Mouse (Mus musculus): ENCODE results near the gene Rcan2. TPM values are rescaled to one million over a fixed set of nuclear protein-coding genes. Genes with fewer than 3 reads are reported as not detected.

The Rcan2 gene
- total and polyA plus RNA-seq, 2 experiments from 2014 or later = 94.3 to 167 TPM

DNA sequence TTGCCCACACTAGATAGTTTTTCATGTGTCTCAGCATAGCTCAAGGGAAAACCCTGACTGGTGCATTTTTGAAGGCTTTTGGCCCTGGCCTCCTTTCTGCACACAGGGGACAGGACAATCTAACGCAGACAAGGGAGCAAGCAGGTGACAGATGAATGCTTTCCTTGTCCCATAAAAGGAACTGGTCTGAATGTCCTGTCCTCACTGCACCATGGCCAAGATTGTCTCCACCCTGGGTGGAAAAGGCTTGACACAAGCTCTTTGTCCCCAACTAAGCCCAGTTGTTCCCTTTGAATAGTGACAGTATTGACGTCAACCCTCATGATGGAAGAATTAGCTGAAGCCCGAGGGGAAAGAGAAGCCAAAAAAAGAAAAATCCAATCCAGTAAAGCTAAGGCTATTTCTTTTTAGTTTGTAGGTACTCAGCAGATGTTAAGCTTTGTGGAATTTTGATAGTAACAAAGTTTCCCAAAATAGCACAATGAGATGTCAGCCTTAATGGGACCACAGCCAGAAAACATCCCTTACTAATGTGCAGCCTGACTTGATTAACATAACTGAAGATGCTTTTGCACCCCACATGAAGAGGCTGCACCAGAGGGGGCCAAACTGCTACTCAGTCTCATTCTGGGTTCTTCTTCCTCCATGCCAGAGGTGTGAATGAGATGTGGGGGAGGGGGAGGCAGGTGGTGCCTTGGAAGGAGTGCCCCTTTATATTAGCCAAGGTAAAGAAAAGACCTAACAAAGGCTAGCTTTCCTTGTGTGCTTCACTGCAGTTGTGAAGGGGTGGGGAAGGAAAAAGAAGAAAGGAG lies 229.8 kb downstream of the Rcan2 start:
- 0 out of 2 replicates have a peak, but pooled peaks have one; percentile 18 for ATAC-seq (ENCODE audit: insufficient read depth, low read depth)
- Histone ChIP-seq H3K9me3 (replicated peaks; ENCODE audit: control insufficient read depth, low read length) (no peaks in the 10 kb centered on the region), H3K9ac (replicated peaks; ENCODE audit: low read depth, low read length) (no peak overlapping the region), H3K27ac (ENCODE audit: low read depth) (peak overlapping the region; percentile 78), H3K36me3 (replicated peaks; ENCODE audit: control insufficient read depth, insufficient read depth, low read length) (no peaks in the 10 kb centered on the region), H3K4me2 (ENCODE audit: low read depth, low read length) (no peak overlapping the region), H3K4me3 (ENCODE audit: low read depth, low read length) (no peak overlapping the region), H3K4me1 (ENCODE audit: control insufficient read depth, insufficient read depth) (peaks cover 26% of the 10 kb centered on the region), H3K27me3 (ENCODE audit: control insufficient read depth, insufficient read depth, low read length) (no peaks in the 10 kb centered on the region)
- peak; percentile 30 for DNase-seq (ENCODE audit: low spot score)
- TF ChIP-seq CTCF (IDR thresholded peaks at IDR 0.05; ENCODE audit: low read depth) (no peak), EP300 (IDR thresholded peaks at IDR 0.05; ENCODE audit: low read depth) (no peak)
- WGBS = 19% methylated on average over 3 of the region's 3 CpGs

- H3K4me2 ChIP-seq (ENCODE audit: low read depth, low read length) = no peak overlapping the region
- H3K9ac ChIP-seq (replicated peaks; ENCODE audit: low read depth, low read length) = no peak overlapping the region
- peaks cover 18% of the 10 kb centered on the region for H3K4me1 ChIP-seq (ENCODE audit: control insufficient read depth, insufficient read depth)
- no peak overlapping the region for H3K4me3 ChIP-seq (ENCODE audit: low read depth, low read length)
- H3K36me3 ChIP-seq (replicated peaks; ENCODE audit: control insufficient read depth, insufficient read depth, low read length) = 0 out of 2 replicates have a peak, but pooled peaks cover 4% of the 10 kb centered on the region
- ATAC-seq (ENCODE audit: insufficient read depth, low read depth) (no peak), DNase-seq (ENCODE audit: low spot score) (no peak)
- WGBS = 96% methylated on average over 1 of the region's 1 CpGs
- no peaks in the 10 kb centered on the region for H3K9me3 ChIP-seq (replicated peaks; ENCODE audit: control insufficient read depth, low read length)
- H3K27me3 ChIP-seq (ENCODE audit: control insufficient read depth, insufficient read depth, low read length) = no peaks in the 10 kb centered on the region
- no peak overlapping the region for H3K27ac ChIP-seq (ENCODE audit: low read depth)
- TF ChIP-seq EP300 (IDR thresholded peaks at IDR 0.05; ENCODE audit: low read depth) = no peak
- TF ChIP-seq CTCF (IDR thresholded peaks at IDR 0.05; ENCODE audit: low read depth) = no peak
These were observed 233.9 kb downstream of the Rcan2 start for GRCm38 (mm10) chr17:44035005-44035404.

DNA sequence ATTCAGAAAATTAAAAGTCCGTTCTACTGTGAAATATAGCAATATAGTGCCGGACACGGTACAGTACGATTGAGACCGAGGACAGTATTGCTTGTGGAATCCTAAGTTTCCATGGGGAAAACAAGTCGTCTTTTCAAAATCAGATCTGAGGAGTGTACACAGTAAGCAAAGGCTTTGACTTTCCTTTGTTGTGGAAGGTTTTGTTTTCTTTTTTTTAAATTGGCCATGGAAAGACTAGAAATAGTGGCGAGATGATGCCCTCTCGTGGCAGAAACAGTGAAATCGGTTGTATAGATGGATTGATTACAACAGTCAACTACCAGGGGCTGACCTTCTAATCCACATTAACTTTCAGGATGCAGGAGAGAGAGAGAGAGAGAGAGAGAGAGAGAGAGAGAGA lies 237.5 kb downstream of the Rcan2 start:
- Histone ChIP-seq H3K4me3 (ENCODE audit: low read depth, low read length) (no peak overlapping the region), H3K4me2 (ENCODE audit: low read depth, low read length) (no peak overlapping the region), H3K36me3 (replicated peaks; ENCODE audit: control insufficient read depth, insufficient read depth, low read length) (0 out of 2 replicates have a peak, but pooled peaks cover 4% of the 10 kb centered on the region), H3K4me1 (ENCODE audit: control insufficient read depth, insufficient read depth) (no peaks in the 10 kb centered on the region), H3K27ac (ENCODE audit: low read depth) (no peak overlapping the region), H3K9ac (replicated peaks; ENCODE audit: low read depth, low read length) (no peak overlapping the region), H3K27me3 (ENCODE audit: control insufficient read depth, insufficient read depth, low read length) (no peaks in the 10 kb centered on the region), H3K9me3 (replicated peaks; ENCODE audit: control insufficient read depth, low read length) (no peaks in the 10 kb centered on the region)
- 62% methylated on average over 9 of the region's 9 CpGs for WGBS
- peak; percentile 34 for DNase-seq (ENCODE audit: low spot score)
- TF ChIP-seq EP300 (IDR thresholded peaks at IDR 0.05; ENCODE audit: low read depth) = no peak
- peak; percentile 57 for TF ChIP-seq CTCF (IDR thresholded peaks at IDR 0.05; ENCODE audit: low read depth)
- ATAC-seq (ENCODE audit: insufficient read depth, low read depth) = no peak

GRCm38 (mm10) chr17:44040449-44040848 lies 239.3 kb downstream of the Rcan2 start:
- 90% methylated on average over 2 of the region's 2 CpGs for WGBS
- TF ChIP-seq CTCF (IDR thresholded peaks at IDR 0.05; ENCODE audit: low read depth) (no peak), EP300 (IDR thresholded peaks at IDR 0.05; ENCODE audit: low read depth) (no peak)
- Histone ChIP-seq H3K4me2 (ENCODE audit: low read depth, low read length) (no peak overlapping the region), H3K4me3 (ENCODE audit: low read depth, low read length) (no peak overlapping the region), H3K4me1 (ENCODE audit: control insufficient read depth, insufficient read depth) (no peaks in the 10 kb centered on the region), H3K27ac (ENCODE audit: low read depth) (no peak overlapping the region), H3K27me3 (ENCODE audit: control insufficient read depth, insufficient read depth, low read length) (no peaks in the 10 kb centered on the region), H3K9ac (replicated peaks; ENCODE audit: low read depth, low read length) (no peak overlapping the region), H3K9me3 (replicated peaks; ENCODE audit: control insufficient read depth, low read length) (no peaks in the 10 kb centered on the region), H3K36me3 (replicated peaks; ENCODE audit: control insufficient read depth, insufficient read depth, low read length) (0 out of 2 replicates have a peak, but pooled peaks cover 4% of the 10 kb centered on the region)
- DNase-seq (ENCODE audit: low spot score) = no peak
- ATAC-seq (ENCODE audit: insufficient read depth, low read depth) = no peak

- Histone ChIP-seq H3K4me1 (ENCODE audit: control insufficient read depth, insufficient read depth) (no peaks in the 10 kb centered on the region), H3K27me3 (ENCODE audit: control insufficient read depth, insufficient read depth, low read length) (no peaks in the 10 kb centered on the region), H3K36me3 (replicated peaks; ENCODE audit: control insufficient read depth, insufficient read depth, low read length) (no peaks in the 10 kb centered on the region), H3K4me3 (ENCODE audit: low read depth, low read length) (no peak overlapping the region), H3K27ac (ENCODE audit: low read depth) (no peak overlapping the region), H3K9ac (replicated peaks; ENCODE audit: low read depth, low read length) (no peak overlapping the region), H3K9me3 (replicated peaks; ENCODE audit: control insufficient read depth, low read length) (no peaks in the 10 kb centered on the region), H3K4me2 (ENCODE audit: low read depth, low read length) (no peak overlapping the region)
- DNase-seq (ENCODE audit: low spot score) (no peak), ATAC-seq (ENCODE audit: insufficient read depth, low read depth) (no peak)
- 81% methylated on average over 2 of the region's 2 CpGs for WGBS
- TF ChIP-seq EP300 (IDR thresholded peaks at IDR 0.05; ENCODE audit: low read depth) (no peak), CTCF (IDR thresholded peaks at IDR 0.05; ENCODE audit: low read depth) (no peak)
These were observed 241.2 kb downstream of the Rcan2 start for GRCm38 (mm10) chr17:44042301-44042700.
